Mouse (Mus musculus): ENCODE data around the gene Dnm3. TPM values are rescaled to one million over a fixed set of nuclear protein-coding genes. Genes with fewer than 3 reads are reported as not detected.

Dnm3 gene
- polyA plus RNA-seq (2016; fragmentation: Nextera tagmentation; extraction: Ambion mirVana), result 18.7 and 21.4 TPM in 2 replicates

DNA sequence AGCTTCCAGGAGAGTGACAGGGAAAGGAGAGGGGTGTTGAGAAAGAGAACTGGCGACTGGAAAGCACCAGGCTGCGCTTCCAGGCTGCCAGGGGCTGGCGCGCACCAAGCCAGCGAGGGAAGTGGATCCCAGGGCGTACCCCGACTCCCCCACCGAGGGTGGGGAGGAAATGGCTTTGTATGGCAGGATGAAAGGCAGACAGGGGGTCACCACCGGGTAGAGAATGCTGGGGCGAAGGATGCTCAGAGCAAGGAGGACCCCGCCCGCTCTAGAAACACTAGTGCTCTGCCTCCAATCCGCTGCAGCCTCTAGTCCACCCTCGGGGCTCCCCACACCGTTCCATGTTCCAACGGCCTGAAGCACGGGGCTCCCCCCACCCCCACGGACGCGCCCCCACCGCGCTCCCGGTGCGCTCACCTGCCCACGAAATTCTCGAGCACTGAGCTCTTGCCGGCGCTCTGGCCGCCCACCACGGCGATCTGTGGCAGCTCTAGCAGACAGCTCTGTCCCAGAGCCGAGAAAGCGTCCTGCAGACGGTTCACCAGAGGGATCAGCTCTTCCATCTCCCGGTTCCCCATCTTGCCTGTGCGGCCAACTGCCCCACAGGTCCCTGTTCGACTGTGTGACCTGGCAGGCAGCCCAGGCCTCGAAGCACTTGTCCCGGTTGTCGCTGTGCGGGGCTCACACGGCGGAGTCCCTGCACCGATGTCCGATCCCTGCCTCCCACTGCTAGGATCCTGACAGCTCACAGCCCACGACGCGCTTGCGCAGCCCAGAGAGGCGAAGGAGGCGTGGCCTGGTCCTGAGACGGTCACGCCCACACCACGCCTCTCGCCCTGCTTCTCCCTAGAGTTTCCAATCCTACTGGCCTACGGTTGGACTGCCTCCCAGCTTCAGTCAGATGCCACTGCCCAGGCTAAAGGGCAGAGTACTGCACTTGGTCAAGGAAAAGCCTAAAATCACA lies at the start of gene Dnm3:
Dnm3 (minus strand) TSS at position 789 of the 964 bp plus-strand sequence.
- WGBS, result under 1% methylated on average over 55 of the region's 56 CpGs
- Histone ChIP-seq H3K4me2 (peak within 1 kb of the TSS; percentile 98), H3K27ac (no peak within 1 kb of the TSS), H3K4me1 (replicated peaks) (peaks cover 10% of the 10 kb centered on the region), H3K4me3 (replicated peaks) (peak within 1 kb of the TSS; percentile 64), H3K27me3 (peaks cover 35% of the 10 kb centered on the region), H3K9me3 (no peaks in the 10 kb centered on the region), H3K9ac (replicated peaks) (peak within 1 kb of the TSS; percentile 42), H3K36me3 (no peaks in the 10 kb centered on the region)
- ATAC-seq (ENCODE audit: insufficient number of reproducible peaks, insufficient read depth, low FRiP score, low TSS enrichment, low read depth), result peak; percentile 93

DNA sequence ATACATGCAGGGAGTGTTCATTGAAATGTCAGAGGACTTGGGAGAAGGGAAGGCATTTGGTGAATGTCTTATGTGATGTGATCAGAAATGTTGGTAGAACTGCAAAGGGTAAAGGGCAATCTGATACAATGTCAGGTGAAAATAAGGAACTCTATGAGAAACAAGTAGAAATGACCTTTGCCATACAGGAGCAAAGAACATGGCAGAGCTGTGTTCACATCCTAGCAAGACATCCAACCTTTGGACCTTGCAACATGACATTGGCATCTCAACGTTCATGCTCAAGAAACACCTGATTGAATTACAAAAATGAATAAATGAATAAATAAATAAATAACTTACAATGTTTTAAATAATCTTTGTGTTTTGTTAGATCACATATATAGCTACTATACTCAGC lies 37.3 kb upstream of the Dnm3 start:
- no peak overlapping the region for H3K27ac ChIP-seq
- no peak for ATAC-seq (ENCODE audit: insufficient number of reproducible peaks, insufficient read depth, low FRiP score, low TSS enrichment, low read depth)
- H3K27me3 ChIP-seq, result no peaks in the 10 kb centered on the region
- 91% methylated on average over 1 of the region's 1 CpGs for WGBS
- H3K4me1 ChIP-seq (replicated peaks), result no peaks in the 10 kb centered on the region
- H3K4me3 ChIP-seq (replicated peaks), result no peak overlapping the region
- no peaks in the 10 kb centered on the region for H3K9me3 ChIP-seq
- H3K36me3 ChIP-seq, result no peaks in the 10 kb centered on the region
- H3K9ac ChIP-seq (replicated peaks), result no peak overlapping the region
- no peak overlapping the region for H3K4me2 ChIP-seq

DNA sequence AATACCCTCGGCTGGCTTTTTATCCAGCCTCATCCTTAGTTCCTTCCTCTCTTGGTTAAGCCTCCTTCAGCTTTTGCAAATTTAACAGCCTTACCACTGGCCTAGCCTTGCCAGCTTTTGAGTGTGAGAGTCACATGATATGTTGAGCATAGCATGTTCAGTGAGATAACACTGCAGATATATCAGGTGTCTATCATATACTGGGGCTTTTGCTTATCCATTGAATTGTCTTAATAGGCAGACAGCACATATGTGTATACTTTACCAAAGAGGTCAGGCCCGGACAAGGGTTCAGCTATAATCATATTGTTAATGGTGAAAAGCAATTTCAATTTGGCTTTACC lies 32.2 kb upstream of the Dnm3 start:
- Histone ChIP-seq H3K27me3 (no peaks in the 10 kb centered on the region), H3K9me3 (no peaks in the 10 kb centered on the region), H3K4me2 (no peak overlapping the region), H3K4me1 (replicated peaks) (no peaks in the 10 kb centered on the region), H3K36me3 (no peaks in the 10 kb centered on the region), H3K4me3 (replicated peaks) (no peak overlapping the region), H3K27ac (no peak overlapping the region), H3K9ac (replicated peaks) (no peak overlapping the region)
- no peak for ATAC-seq (ENCODE audit: insufficient number of reproducible peaks, insufficient read depth, low FRiP score, low TSS enrichment, low read depth)
- WGBS, result 80% methylated on average over 2 of the region's 2 CpGs

DNA sequence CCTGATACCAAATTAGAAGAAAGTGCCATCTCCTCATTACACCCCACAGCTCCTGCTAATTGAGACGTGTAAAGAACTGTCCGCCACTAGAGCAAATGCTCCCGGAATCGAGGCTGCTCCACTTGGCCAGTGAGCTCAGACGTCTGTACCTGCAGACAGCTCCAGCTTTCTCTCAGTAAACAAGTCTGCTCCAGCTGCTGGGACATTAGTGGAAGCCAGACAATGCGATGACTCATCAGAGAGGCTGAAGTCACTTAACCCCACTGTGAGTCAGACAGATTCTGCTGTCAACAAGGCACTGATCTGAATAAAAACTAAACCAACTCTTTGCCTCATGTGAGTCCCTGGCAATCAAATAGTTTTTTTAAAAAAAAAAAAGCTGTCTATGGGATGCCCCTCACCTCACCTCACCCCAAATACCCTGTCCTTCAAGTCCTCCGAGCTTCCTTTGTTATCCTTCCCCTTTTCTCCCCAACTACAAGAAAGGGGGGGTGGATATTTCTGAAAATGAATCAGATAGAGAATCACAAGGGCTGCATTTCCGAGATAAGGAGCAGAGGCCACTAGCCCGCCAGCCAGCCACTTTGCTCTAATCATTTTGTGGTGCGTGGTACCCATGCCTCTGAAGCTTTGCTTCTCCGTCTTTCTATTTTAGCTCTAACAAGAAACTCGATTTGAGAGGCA lies 31.6 kb upstream of the Dnm3 start:
- H3K9ac ChIP-seq (replicated peaks), result no peak overlapping the region
- ATAC-seq (ENCODE audit: insufficient number of reproducible peaks, insufficient read depth, low FRiP score, low TSS enrichment, low read depth), result no peak
- H3K36me3 ChIP-seq, result no peaks in the 10 kb centered on the region
- H3K4me3 ChIP-seq (replicated peaks), result no peak overlapping the region
- no peaks in the 10 kb centered on the region for H3K27me3 ChIP-seq
- WGBS, result 62% methylated on average over 12 of the region's 12 CpGs
- H3K4me1 ChIP-seq (replicated peaks), result no peaks in the 10 kb centered on the region
- H3K9me3 ChIP-seq, result no peaks in the 10 kb centered on the region
- no peak overlapping the region for H3K27ac ChIP-seq
- H3K4me2 ChIP-seq, result no peak overlapping the region

DNA sequence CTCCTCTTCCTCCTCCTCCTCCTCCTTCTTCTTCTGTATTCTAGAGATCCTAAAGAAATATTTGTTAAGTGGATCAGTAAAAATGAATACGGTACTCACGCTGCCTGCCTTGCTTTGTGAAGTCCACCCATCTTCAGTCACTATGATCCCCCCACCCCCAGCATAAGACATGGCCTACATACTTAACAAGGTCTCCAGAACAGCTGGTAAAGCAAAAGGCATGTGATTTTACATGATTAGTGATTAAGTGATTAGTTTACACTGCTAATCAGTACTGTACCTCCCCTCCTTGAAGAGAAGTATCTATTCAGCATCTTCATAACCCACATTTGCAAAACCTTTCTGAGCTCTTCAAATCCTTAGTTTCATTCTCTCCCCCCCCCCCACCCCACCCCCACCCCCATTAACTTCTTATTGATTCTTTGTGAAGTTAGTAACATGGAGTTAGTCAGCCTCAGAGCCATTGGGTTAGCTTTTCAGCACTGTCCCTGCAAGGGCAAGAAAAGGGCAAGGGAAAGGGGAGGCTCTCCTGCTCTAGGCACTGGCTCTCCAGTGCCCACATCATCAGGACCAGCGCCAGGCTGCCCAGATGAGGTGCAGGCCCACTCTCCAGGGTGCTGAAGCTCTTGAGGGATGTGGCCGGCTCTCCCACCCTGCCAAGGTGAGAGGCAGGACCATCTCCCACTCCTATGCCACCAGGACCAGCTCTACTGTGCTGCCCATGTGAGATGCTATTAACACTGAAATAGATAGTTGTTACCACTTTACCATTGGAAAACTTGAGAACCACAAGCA lies 30.6 kb upstream of the Dnm3 start:
- no peak overlapping the region for H3K27ac ChIP-seq
- H3K27me3 ChIP-seq, result no peaks in the 10 kb centered on the region
- H3K4me1 ChIP-seq (replicated peaks), result no peaks in the 10 kb centered on the region
- H3K9ac ChIP-seq (replicated peaks), result no peak overlapping the region
- H3K9me3 ChIP-seq, result no peaks in the 10 kb centered on the region
- ATAC-seq (ENCODE audit: insufficient number of reproducible peaks, insufficient read depth, low FRiP score, low TSS enrichment, low read depth), result no peak
- no peak overlapping the region for H3K4me2 ChIP-seq
- 64% methylated on average over 4 of the region's 4 CpGs for WGBS
- H3K4me3 ChIP-seq (replicated peaks), result no peak overlapping the region
- no peaks in the 10 kb centered on the region for H3K36me3 ChIP-seq

DNA sequence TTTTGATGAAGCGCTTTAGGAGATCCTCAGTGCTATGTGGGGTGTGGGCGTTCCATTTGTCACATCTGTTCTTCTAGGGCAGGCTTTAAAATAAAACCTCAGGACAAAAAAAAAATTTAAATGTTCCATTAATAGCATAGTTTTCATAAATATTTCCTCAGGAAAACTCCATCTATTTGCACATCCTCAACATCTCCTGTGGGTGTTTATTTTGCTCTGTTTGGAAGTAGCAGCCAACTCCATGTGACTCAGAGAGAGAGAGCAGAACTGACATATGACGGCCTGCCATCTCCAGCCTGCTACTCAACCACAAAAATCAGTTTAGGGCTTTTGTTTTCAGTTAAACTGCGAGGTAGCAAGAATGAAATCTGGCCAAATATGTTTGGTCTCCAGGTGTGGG lies 28.7 kb upstream of the Dnm3 start:
- Histone ChIP-seq H3K4me3 (replicated peaks) (no peak overlapping the region), H3K4me2 (no peak overlapping the region), H3K9ac (replicated peaks) (no peak overlapping the region), H3K4me1 (replicated peaks) (no peaks in the 10 kb centered on the region), H3K27ac (no peak overlapping the region), H3K27me3 (no peaks in the 10 kb centered on the region), H3K36me3 (no peaks in the 10 kb centered on the region), H3K9me3 (no peaks in the 10 kb centered on the region)
- no peak for ATAC-seq (ENCODE audit: insufficient number of reproducible peaks, insufficient read depth, low FRiP score, low TSS enrichment, low read depth)
- 83% methylated on average over 4 of the region's 4 CpGs for WGBS

DNA sequence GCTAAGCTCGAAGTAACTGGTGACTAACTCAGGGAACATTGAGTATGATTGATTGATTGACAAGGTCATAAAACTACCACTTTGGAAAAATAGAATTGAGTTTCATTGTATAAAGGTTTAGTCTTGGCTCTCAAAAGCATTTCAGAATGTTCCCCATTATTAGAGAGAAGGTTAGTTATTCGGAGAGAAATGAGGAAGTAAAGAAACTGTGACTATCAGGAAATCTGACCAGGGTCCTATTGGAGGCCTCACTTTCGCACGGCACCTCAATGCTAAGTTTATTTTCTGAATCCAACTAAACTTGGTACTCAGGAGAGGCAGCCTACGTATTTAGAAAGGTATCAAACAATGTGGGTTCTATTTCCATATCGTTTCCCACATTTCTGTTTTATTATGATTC lies 27.8 kb upstream of the Dnm3 start:
- no peaks in the 10 kb centered on the region for H3K4me1 ChIP-seq (replicated peaks)
- no peak for ATAC-seq (ENCODE audit: insufficient number of reproducible peaks, insufficient read depth, low FRiP score, low TSS enrichment, low read depth)
- 80% methylated on average over 6 of the region's 6 CpGs for WGBS

DNA sequence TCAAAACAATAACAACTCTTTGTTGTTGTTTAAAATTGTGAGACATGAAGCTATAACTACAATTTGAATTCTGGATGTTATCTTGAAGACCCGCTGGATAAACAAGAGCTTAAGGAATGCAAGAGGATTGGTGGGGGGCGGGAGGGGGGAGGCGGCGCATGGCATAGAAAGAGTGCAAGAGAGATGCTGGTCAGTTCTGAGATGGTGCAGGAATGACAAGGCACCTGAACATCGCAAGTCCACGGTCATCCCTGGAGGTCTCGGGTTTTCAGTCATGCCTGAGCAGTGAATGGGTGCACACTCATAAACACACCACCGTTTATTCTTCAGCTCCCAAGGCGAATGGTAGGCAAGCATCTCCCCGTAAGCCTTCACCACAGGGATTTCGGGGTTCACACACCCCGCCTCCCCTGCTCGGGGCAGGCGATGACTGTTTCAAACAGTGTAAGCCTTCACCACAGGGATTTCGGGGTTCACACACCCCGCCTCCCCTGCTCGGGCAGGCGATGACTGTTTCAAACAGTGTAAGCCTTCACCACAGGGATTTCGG lies 1.2 kb downstream of the Dnm3 start:
- peak overlapping the region; percentile 42; the same call in 1 of the 2 replicates for H3K9ac ChIP-seq (replicated peaks)
- no peaks in the 10 kb centered on the region for H3K9me3 ChIP-seq
- 2% methylated on average over 19 of the region's 19 CpGs for WGBS
- ATAC-seq (ENCODE audit: insufficient number of reproducible peaks, insufficient read depth, low FRiP score, low TSS enrichment, low read depth), result 0 out of 2 replicates have a peak, but pooled peaks have one; percentile 5
- no peak overlapping the region for H3K27ac ChIP-seq
- H3K27me3 ChIP-seq, result peaks cover 30% of the 10 kb centered on the region
- no peaks in the 10 kb centered on the region for H3K36me3 ChIP-seq
- peak overlapping the region; percentile 64 for H3K4me3 ChIP-seq (replicated peaks)
- peaks cover 10% of the 10 kb centered on the region for H3K4me1 ChIP-seq (replicated peaks)
- peak overlapping the region; percentile 98 for H3K4me2 ChIP-seq

More for the DNA sequence above, 27.8 kb upstream of the Dnm3 start:
- Histone ChIP-seq H3K4me3 (replicated peaks) (no peak overlapping the region), H3K4me2 (no peak overlapping the region), H3K9me3 (no peaks in the 10 kb centered on the region), H3K27me3 (no peaks in the 10 kb centered on the region), H3K27ac (no peak overlapping the region), H3K36me3 (no peaks in the 10 kb centered on the region), H3K9ac (replicated peaks) (no peak overlapping the region)

DNA sequence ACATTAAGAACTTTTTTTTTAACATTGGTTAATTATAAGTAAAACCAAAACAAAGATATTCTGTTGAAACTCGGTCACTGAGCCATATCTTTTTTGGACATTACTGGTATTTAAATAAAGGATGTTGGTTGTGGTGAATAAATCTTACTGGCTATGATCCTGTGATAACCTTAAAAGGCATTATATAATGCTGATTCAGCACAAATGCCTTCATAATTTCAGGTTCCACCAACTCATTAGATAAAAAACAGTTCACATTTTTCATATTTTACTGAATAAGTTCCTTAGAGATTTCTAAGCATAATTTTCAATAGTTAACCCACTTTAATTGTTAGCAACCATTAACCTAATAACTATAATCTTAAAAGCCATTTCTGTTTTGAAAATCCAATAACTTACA lies 4.9 kb downstream of the Dnm3 start:
- Histone ChIP-seq H3K36me3 (no peaks in the 10 kb centered on the region), H3K9ac (replicated peaks) (no peak overlapping the region), H3K27me3 (peaks cover 29% of the 10 kb centered on the region), H3K4me1 (replicated peaks) (peaks cover 10% of the 10 kb centered on the region), H3K9me3 (no peaks in the 10 kb centered on the region), H3K27ac (no peak overlapping the region), H3K4me2 (no peak overlapping the region), H3K4me3 (replicated peaks) (no peak overlapping the region)
- WGBS, result 98% methylated on average over 1 of the region's 1 CpGs
- no peak for ATAC-seq (ENCODE audit: insufficient number of reproducible peaks, insufficient read depth, low FRiP score, low TSS enrichment, low read depth)

DNA sequence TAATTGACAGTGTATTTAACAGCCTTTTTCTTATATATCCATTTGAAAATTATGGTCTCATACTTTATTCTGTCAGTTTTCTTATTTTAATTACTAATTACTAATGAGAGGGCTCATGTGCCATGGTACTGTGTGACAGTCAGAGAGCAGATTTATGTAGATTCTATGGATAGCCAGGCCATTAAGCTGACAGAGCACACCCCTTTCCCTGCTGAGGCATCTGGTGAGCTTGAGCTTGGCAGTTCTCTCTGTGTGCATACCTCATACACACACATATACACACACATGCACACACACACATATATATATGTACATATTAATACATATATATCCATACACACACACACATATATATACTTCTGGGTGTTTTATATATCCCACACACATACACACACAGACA lies 6.7 kb downstream of the Dnm3 start:
- H3K4me2 ChIP-seq, result no peak overlapping the region
- H3K9ac ChIP-seq (replicated peaks), result no peak overlapping the region
- H3K36me3 ChIP-seq, result no peaks in the 10 kb centered on the region
- peaks cover 13% of the 10 kb centered on the region for H3K27me3 ChIP-seq
- H3K27ac ChIP-seq, result no peak overlapping the region
- no peaks in the 10 kb centered on the region for H3K9me3 ChIP-seq
- H3K4me3 ChIP-seq (replicated peaks), result no peak overlapping the region
- no peak for ATAC-seq (ENCODE audit: insufficient number of reproducible peaks, insufficient read depth, low FRiP score, low TSS enrichment, low read depth)
- no peaks in the 10 kb centered on the region for H3K4me1 ChIP-seq (replicated peaks)
